Mouse (Mus musculus): ENCODE results near the gene Xpot.

- TF ChIP-seq CHD2 (IDR thresholded peaks at IDR 0.05; ENCODE audit: low read depth, low read length), result no peak
- no peak for TF ChIP-seq ZNF384 (IDR thresholded peaks at IDR 0.05; ENCODE audit: low read depth, low read length)
- no peak for TF ChIP-seq HCFC1 (IDR thresholded peaks at IDR 0.05; ENCODE audit: borderline replicate concordance, insufficient read depth, low read length)
- TF ChIP-seq ZC3H11A (IDR thresholded peaks at IDR 0.05; ENCODE audit: borderline replicate concordance, low read depth, low read length), result no peak
- TF ChIP-seq MAFK (IDR thresholded peaks at IDR 0.05; ENCODE audit: insufficient read depth, low read depth, low read length), result no peak
These were observed 1.2 kb upstream of the Xpot start for GRCm38 (mm10) chr10:121627216-121627852.
